Mouse (Mus musculus): ENCODE results near the gene Sv2a.

GRCm38 (mm10) chr3:96237904-96238511, 57.1 kb downstream of the Sv2a start:
- TF ChIP-seq POLR2A (IDR thresholded peaks at IDR 0.05; ENCODE audit: borderline replicate concordance, insufficient read depth, low read length), result no peak
- TF ChIP-seq CTCF (IDR thresholded peaks at IDR 0.05; ENCODE audit: borderline replicate concordance, insufficient read depth, low read depth, low read length), result no peak
